Comparison of ENCODE assay signal across 10 mouse cellular contexts in genomic region chr1:43141555-43141961, GRCm38 (mm10). TPM values are rescaled to one million over a fixed set of nuclear protein-coding genes. Genes with fewer than 3 reads are reported as not detected.
DNase-seq lines count a peak whose midpoint lies in the region; ATAC-seq and TF ChIP-seq lines count a peak whose summit lies in the region.
"Had no signal": no experiment of that assay in that cellular context is flagged by ENCODE, and none has a peak within 500 bp of the region (broad histone marks: within the 10 kb centered on the region; RNA-seq: fewer than 3 reads in every experiment).

No protein-coding gene starts in this region.

- H3K9ac ChIP-seq in heart, adult 2 months (ENCODE audit: low read depth, low read length), result 0 out of 2 replicates have a peak overlapping the region, but pooled peaks have one; percentile 8
- H3K9ac ChIP-seq in heart, embryonic 14.5 days (ENCODE audit: low read length), result peak overlapping the region; percentile 38; the same call in 1 of the 2 replicates
- H3K9ac ChIP-seq in kidney, embryonic 14.5 days (ENCODE audit: low read depth, low read length), result no peak overlapping the region

- 0 out of 2 replicates have a peak overlapping the region, but pooled peaks have one; percentile 3 for H3K4me2 ChIP-seq in heart, embryonic 14.5 days (ENCODE audit: low read length)
- no peak overlapping the region for H3K4me2 ChIP-seq in kidney, embryonic 14.5 days (replicated peaks; ENCODE audit: low read depth, low read length)

- TF ChIP-seq POLR2A in heart, adult 2 months (IDR thresholded peaks at IDR 0.05; ENCODE audit: insufficient read depth, low read depth, low read length), result peak; percentile 53

- no peak for ATAC-seq in heart, embryonic 14.5 days (ENCODE audit: insufficient number of reproducible peaks, insufficient read depth, low FRiP score, low read depth)
- no peak for ATAC-seq in kidney, embryonic 14.5 days (ENCODE audit: low FRiP score, low TSS enrichment)

- intact Hi-C loops in heart, adult 2 months (cut with DNase I), result no loop called here

- no peak for TF ChIP-seq EP300 in heart, adult 2 months (IDR thresholded peaks at IDR 0.05; ENCODE audit: insufficient read depth, low read depth, low read length)

- no peaks in the 10 kb centered on the region for H3K27me3 ChIP-seq in heart, adult 2 months (ENCODE audit: control insufficient read depth, insufficient read depth, low read length)
- no peaks in the 10 kb centered on the region for H3K27me3 ChIP-seq in heart, embryonic 14.5 days (ENCODE audit: control insufficient read depth, insufficient read depth, low read length)
- H3K27me3 ChIP-seq in hindbrain, embryonic 10.5 days (ENCODE audit: insufficient read depth, poor library complexity, severe bottlenecking), result no peaks in the 10 kb centered on the region
- no peaks in the 10 kb centered on the region for H3K27me3 ChIP-seq in kidney, embryonic 14.5 days (ENCODE audit: control insufficient read depth, insufficient read depth, low read length)

- DNase-seq in heart, adult 2 months, result peak in 1 of 2 experiments; percentile 49
- DNase-seq in heart, adult 8-10 months (ENCODE audit: low spot score), result no peak
- peak; percentile 19 for DNase-seq in lung, postnatal 10 days
- DNase-seq in lung, postnatal 14 days, result no peak
- peak; percentile 22 for DNase-seq in adrenal gland, postnatal 10 days
- no peak for DNase-seq in hindbrain, embryonic 10.5 days (ENCODE audit: low spot score)

- H3K9me3 ChIP-seq in heart, embryonic 14.5 days (ENCODE audit: control insufficient read depth, low read length), result no peaks in the 10 kb centered on the region
- no peaks in the 10 kb centered on the region for H3K9me3 ChIP-seq in hindbrain, embryonic 10.5 days
- H3K9me3 ChIP-seq in kidney, embryonic 14.5 days (ENCODE audit: control insufficient read depth, low read length), result no peaks in the 10 kb centered on the region

- WGBS in heart, adult 2 months, result 39% methylated on average over 11 of the region's 11 CpGs
- 27% methylated on average over 11 of the region's 11 CpGs for WGBS in heart, embryonic 14.5 days
- WGBS in hindbrain, embryonic 10.5 days, result 91% methylated on average over 11 of the region's 11 CpGs
- 81% methylated on average over 11 of the region's 11 CpGs for WGBS in kidney, embryonic 14.5 days

- no peak overlapping the region for H3K4me3 ChIP-seq in heart, adult 2 months
- H3K4me3 ChIP-seq in heart, embryonic 14.5 days (ENCODE audit: control insufficient read depth in 1 of 2, insufficient read depth in 1 of 2, low read depth in 1 of 2, low read length in 2 of 2), result no peak overlapping the region
- H3K4me3 ChIP-seq in hindbrain, embryonic 10.5 days, result no peak overlapping the region
- H3K4me3 ChIP-seq in kidney, embryonic 14.5 days (ENCODE audit: low read length), result no peak overlapping the region
- H3K4me3 ChIP-seq: erythroblast, embryonic 14.5 days had no signal

- H3K27ac ChIP-seq in heart, adult 2 months, result no peak overlapping the region
- peak overlapping the region; percentile 62 to 76 for H3K27ac ChIP-seq in heart, embryonic 14.5 days (replicated peaks in 1 of 2; ENCODE audit: control insufficient read depth in 1 of 2, insufficient read depth in 1 of 2, low read depth in 2 of 2, low read length in 2 of 2)
- no peak overlapping the region for H3K27ac ChIP-seq in hindbrain, embryonic 10.5 days
- no peak overlapping the region for H3K27ac ChIP-seq in kidney, embryonic 14.5 days (ENCODE audit: low read depth, low read length)

- no peak for TF ChIP-seq CTCF in heart, adult 2 months (IDR thresholded peaks at IDR 0.05)

- H3K79me2 ChIP-seq in heart, adult 2 months (replicated peaks; ENCODE audit: control insufficient read depth, insufficient read depth, low read length), result no peaks in the 10 kb centered on the region

- peaks cover 28% of the 10 kb centered on the region for H3K36me3 ChIP-seq in heart, adult 2 months (ENCODE audit: control insufficient read depth, insufficient read depth, low read length)
- H3K36me3 ChIP-seq in heart, embryonic 14.5 days (ENCODE audit: control insufficient read depth, insufficient read depth, low read length), result peaks cover 94% of the 10 kb centered on the region
- 0 out of 2 replicates have a peak, but pooled peaks cover 2% of the 10 kb centered on the region for H3K36me3 ChIP-seq in hindbrain, embryonic 10.5 days
- H3K36me3 ChIP-seq in kidney, embryonic 14.5 days (ENCODE audit: control insufficient read depth, insufficient read depth, low read length), result peaks cover 6% of the 10 kb centered on the region; the same call in 1 of the 2 replicates

- H3K4me1 ChIP-seq in heart, adult 2 months (ENCODE audit: control insufficient read depth, insufficient read depth, low read length), result peaks cover 9% of the 10 kb centered on the region
- H3K4me1 ChIP-seq in heart, embryonic 14.5 days (ENCODE audit: control insufficient read depth in 2 of 2, insufficient read depth in 2 of 2, low read length in 2 of 2), result peaks cover 24 to 63% of the 10 kb centered on the region in 2 experiments
- no peaks in the 10 kb centered on the region for H3K4me1 ChIP-seq in hindbrain, embryonic 10.5 days (replicated peaks)
- no peaks in the 10 kb centered on the region for H3K4me1 ChIP-seq in kidney, embryonic 14.5 days (ENCODE audit: control insufficient read depth, insufficient read depth, low read length)

RNA-seq across cellular contexts. Expression of gene AI597479, which starts 43.0 kb away (rescaled TPM):
- 10 to 100 TPM; 20.3 to 21.1 TPM for total RNA-seq in heart, adult 2 months (2021)
- polyA plus RNA-seq in heart, adult 2 months (2012; rRNA removed), result 8.4 and 13.2 TPM in 2 replicates
- 10 to 100 TPM; 18.7 to 25.0 (median 21.5) TPM for total RNA-seq in heart, adult 8-10 months (2022)
- 10 to 100 TPM; 13.2 to 16.4 TPM for total RNA-seq in adrenal gland, postnatal 10 days (2021)
- 20.4 and 23.5 TPM in 2 replicates for polyA plus RNA-seq in heart, embryonic 14.5 days (2014; fragmentation: Nextera tagmentation; extraction: Ambion mirVana)
- polyA plus RNA-seq in hindbrain, embryonic 10.5 days (2016; fragmentation: Nextera tagmentation; extraction: Ambion mirVana), result 34.9 and 42.1 TPM in 2 replicates
- polyA plus RNA-seq in kidney, embryonic 14.5 days (2014; fragmentation: Nextera tagmentation; extraction: Ambion mirVana), result 21.0 and 34.1 TPM in 2 replicates

RNA-seq across cellular contexts. Expression of gene Tgfbrap1, which starts 43.1 kb away (rescaled TPM):
- total RNA-seq in heart, adult 2 months (2021), result 10 to 100 TPM; 13.9 to 14.5 TPM
- polyA plus RNA-seq in heart, adult 2 months (2012; rRNA removed), result 11.2 and 15.4 TPM in 2 replicates
- 10 to 100 TPM; 12.9 to 14.9 (median 13.8) TPM for total RNA-seq in heart, adult 8-10 months (2022)
- total RNA-seq in adrenal gland, postnatal 10 days (2021), result 10 to 100 TPM; 23.0 to 26.8 TPM
- polyA plus RNA-seq in heart, embryonic 14.5 days (2014; fragmentation: Nextera tagmentation; extraction: Ambion mirVana), result 7.5 and 7.7 TPM in 2 replicates
- polyA plus RNA-seq in hindbrain, embryonic 10.5 days (2016; fragmentation: Nextera tagmentation; extraction: Ambion mirVana), result 14.4 and 16.3 TPM in 2 replicates
- 6.7 and 13.6 TPM in 2 replicates for polyA plus RNA-seq in kidney, embryonic 14.5 days (2014; fragmentation: Nextera tagmentation; extraction: Ambion mirVana)

RNA-seq across cellular contexts. Expression of gene Fhl2, which starts 55.2 kb away (rescaled TPM):
- 1,000 to 10,000 TPM; 1,721 to 1,764 TPM for total RNA-seq in heart, adult 2 months (2021)
- 1,853 and 3,161 TPM in 2 replicates for polyA plus RNA-seq in heart, adult 2 months (2012; rRNA removed)
- total RNA-seq in heart, adult 8-10 months (2022), result 1,000 to 10,000 TPM; 1,741 to 2,078 (median 1,948) TPM
- 10 to 100 TPM; 16.3 to 20.8 TPM for total RNA-seq in adrenal gland, postnatal 10 days (2021)
- polyA plus RNA-seq in heart, embryonic 14.5 days (2014; fragmentation: Nextera tagmentation; extraction: Ambion mirVana), result 358 and 365 TPM in 2 replicates
- polyA plus RNA-seq in hindbrain, embryonic 10.5 days (2016; fragmentation: Nextera tagmentation; extraction: Ambion mirVana), result 7.6 and 11.2 TPM in 2 replicates
- 74.1 and 87.6 TPM in 2 replicates for polyA plus RNA-seq in kidney, embryonic 14.5 days (2014; fragmentation: Nextera tagmentation; extraction: Ambion mirVana)
- total RNA-seq: megakaryocyte progenitor cell, adult 5-6 weeks had no signal
- polyA plus RNA-seq: erythroblast, embryonic 14.5 days had no signal

Comparison
In these comparisons a context has a peak if more than half of its experiments do, and no peak if none do; other contexts are left out.
1. DNase-seq: peak in lung, postnatal 10 days (single experiment) and adrenal gland, postnatal 10 days (single experiment); none in heart, adult 8-10 months (single experiment), lung, postnatal 14 days (single experiment) and hindbrain, embryonic 10.5 days (single experiment).
2. H3K27ac ChIP-seq: peak in heart, embryonic 14.5 days (2 of 2); none in heart, adult 2 months (single experiment), hindbrain, embryonic 10.5 days (single experiment) and kidney, embryonic 14.5 days (single experiment).